Mouse (Mus musculus) forebrain, embryonic 12.5 days (tissue): ENCODE measurements around the gene Naaa. TPM values are rescaled to one million over a fixed set of nuclear protein-coding genes. Genes with fewer than 3 reads are reported as not detected.
A peak's percentile ranks its signal among the peaks of the same experiment; 100 is the strongest.

Experiments used
- ATAC-seq: fragments of 200-750 bp; cut with Nextera tagmentation; 2 replicates; pipeline ENCODE4 v1.8.0; 2017; ENCODE audit warnings: moderate TSS enrichment; ENCODE audit not compliant: low FRiP score
- H3K27ac ChIP-seq: fragments of 300-500 bp; sonication (generic); 2 replicates; pipeline ENCODE4 v1.5.1; 2016; ENCODE audit warnings: mild to moderate bottlenecking
- H3K27me3 ChIP-seq: fragments of 300-500 bp; sonication (generic); 2 replicates; pipeline ENCODE4 v1.6.1; 2016; ENCODE audit warnings: mild to moderate bottlenecking
- H3K36me3 ChIP-seq: fragments of 300-500 bp; sonication (generic); replicated peaks from 2 replicates; pipeline ENCODE4 v1.6.1; 2016; ENCODE audit warnings: mild to moderate bottlenecking
- H3K4me1 ChIP-seq: fragments of 300-500 bp; sonication (generic); 2 replicates; pipeline ENCODE4 v1.6.1; 2016
- H3K4me2 ChIP-seq: fragments of 300-500 bp; sonication (generic); 2 replicates; pipeline ENCODE4 v1.6.1; 2016; ENCODE audit warnings: mild to moderate bottlenecking, moderate library complexity
- H3K4me3 ChIP-seq: fragments of 300-500 bp; sonication (generic); replicated peaks from 2 replicates; pipeline ENCODE4 v1.5.1; 2016; ENCODE audit warnings: mild to moderate bottlenecking
- H3K9ac ChIP-seq: fragments of 300-500 bp; sonication (generic); 2 replicates; pipeline ENCODE4 v1.6.1; 2016; ENCODE audit warnings: mild to moderate bottlenecking
- H3K9me3 ChIP-seq: fragments of 300-500 bp; sonication (generic); 2 replicates; pipeline ENCODE4 v1.6.1; 2016
- WGBS: fragments of 180-500 bp; shearing (Covaris S2); methylation state at CpG from one replicate; pipeline ENCODE4 v1.1.7; 2016; 5-methylcytosine and 5-hydroxymethylcytosine counted together
- polyA plus RNA-seq: library from polyadenylated mRNA; unstranded; fragments of >200 nt; fragmentation: Nextera tagmentation; extraction: Ambion mirVana; gene quantifications from 2 replicates; pipeline ENCODE4 v1.2.1, GENCODE M21; 2016

Gene Naaa
- polyA plus RNA-seq, 1 experiment from 2014 or later: 4.1 TPM

GRCm38 (mm10) chr5:92252797-92253343, 25.1 kb downstream of the Naaa start:
- H3K4me3 ChIP-seq: no peak overlapping the region
- peak; percentile 64 for ATAC-seq
- no peak overlapping the region for H3K9ac ChIP-seq
- H3K4me1 ChIP-seq: peaks cover 10% of the 10 kb centered on the region
- no peaks in the 10 kb centered on the region for H3K27me3 ChIP-seq
- WGBS: 17% methylated on average over 18 of the region's 18 CpGs
- peak overlapping the region; percentile 33 for H3K4me2 ChIP-seq
- no peaks in the 10 kb centered on the region for H3K9me3 ChIP-seq
- H3K27ac ChIP-seq: no peak overlapping the region
- no peaks in the 10 kb centered on the region for H3K36me3 ChIP-seq

- no peaks in the 10 kb centered on the region for H3K27me3 ChIP-seq
- no peak overlapping the region for H3K27ac ChIP-seq
- WGBS: 93% methylated on average over 6 of the region's 6 CpGs
- no peaks in the 10 kb centered on the region for H3K9me3 ChIP-seq
- no peak for ATAC-seq
- H3K36me3 ChIP-seq: no peaks in the 10 kb centered on the region
- H3K4me2 ChIP-seq: no peak overlapping the region
- peaks cover 10% of the 10 kb centered on the region for H3K4me1 ChIP-seq
- H3K4me3 ChIP-seq: no peak overlapping the region
- H3K9ac ChIP-seq: no peak overlapping the region
These were observed 25.9 kb downstream of the Naaa start for GRCm38 (mm10) chr5:92252031-92252430.

GRCm38 (mm10) chr5:92248614-92249013, 29.4 kb downstream of the Naaa start:
- Histone ChIP-seq H3K4me3 (no peak overlapping the region), H3K27ac (no peak overlapping the region), H3K27me3 (no peaks in the 10 kb centered on the region), H3K36me3 (no peaks in the 10 kb centered on the region), H3K4me2 (no peak overlapping the region), H3K9me3 (no peaks in the 10 kb centered on the region), H3K4me1 (no peaks in the 10 kb centered on the region; the same call in 1 of the 2 replicates), H3K9ac (no peak overlapping the region)
- ATAC-seq: no peak
- 89% methylated on average over 11 of the region's 11 CpGs for WGBS

- Histone ChIP-seq H3K27me3 (no peaks in the 10 kb centered on the region), H3K4me1 (no peaks in the 10 kb centered on the region), H3K27ac (no peak overlapping the region), H3K4me3 (no peak overlapping the region), H3K36me3 (no peaks in the 10 kb centered on the region), H3K4me2 (no peak overlapping the region), H3K9ac (no peak overlapping the region), H3K9me3 (no peaks in the 10 kb centered on the region)
- 96% methylated on average over 9 of the region's 9 CpGs for WGBS
- no peak for ATAC-seq
These were observed 32.5 kb downstream of the Naaa start for GRCm38 (mm10) chr5:92245483-92245882.

- no peak overlapping the region for H3K4me3 ChIP-seq
- WGBS: 97% methylated on average over 2 of the region's 2 CpGs
These were observed 33.1 kb downstream of the Naaa start for GRCm38 (mm10) chr5:92244900-92245299.

GRCm38 (mm10) chr5:92240769-92241168, 37.2 kb downstream of the Naaa start:
- Histone ChIP-seq H3K4me2 (no peak overlapping the region), H3K27ac (no peak overlapping the region), H3K9me3 (no peaks in the 10 kb centered on the region), H3K4me3 (no peak overlapping the region), H3K9ac (no peak overlapping the region), H3K4me1 (no peaks in the 10 kb centered on the region), H3K27me3 (peaks cover 3% of the 10 kb centered on the region; the same call in 1 of the 2 replicates), H3K36me3 (no peaks in the 10 kb centered on the region)
- WGBS: 90% methylated on average over 12 of the region's 12 CpGs
- no peak for ATAC-seq

More at GRCm38 (mm10) chr5:92244900-92245299, 33.1 kb downstream of the Naaa start:
- H3K4me1 ChIP-seq: no peaks in the 10 kb centered on the region
- no peaks in the 10 kb centered on the region for H3K27me3 ChIP-seq
- H3K36me3 ChIP-seq: no peaks in the 10 kb centered on the region
- no peak overlapping the region for H3K27ac ChIP-seq
- no peak overlapping the region for H3K4me2 ChIP-seq
- H3K9me3 ChIP-seq: no peaks in the 10 kb centered on the region
- no peak for ATAC-seq
- H3K9ac ChIP-seq: no peak overlapping the region

GRCm38 (mm10) chr5:92239333-92240232, 38.4 kb downstream of the Naaa start:
- no peak overlapping the region for H3K4me3 ChIP-seq
- H3K27me3 ChIP-seq: peaks cover 3% of the 10 kb centered on the region; the same call in 1 of the 2 replicates
- H3K36me3 ChIP-seq: no peaks in the 10 kb centered on the region
- no peaks in the 10 kb centered on the region for H3K9me3 ChIP-seq
- WGBS: 46% methylated on average over 29 of the region's 29 CpGs
- no peak overlapping the region for H3K9ac ChIP-seq
- no peak overlapping the region for H3K27ac ChIP-seq
- H3K4me2 ChIP-seq: peak overlapping the region; percentile 22; the same call in 1 of the 2 replicates
- ATAC-seq: peak; percentile 73
- no peaks in the 10 kb centered on the region for H3K4me1 ChIP-seq

GRCm38 (mm10) chr5:92234939-92235557, 42.9 kb downstream of the Naaa start:
- Histone ChIP-seq H3K4me3 (no peak overlapping the region), H3K27me3 (peaks cover 3% of the 10 kb centered on the region; the same call in 1 of the 2 replicates), H3K36me3 (no peaks in the 10 kb centered on the region), H3K4me2 (no peak overlapping the region), H3K9ac (no peak overlapping the region), H3K4me1 (no peaks in the 10 kb centered on the region), H3K27ac (no peak overlapping the region), H3K9me3 (no peaks in the 10 kb centered on the region)
- 80% methylated on average over 5 of the region's 5 CpGs for WGBS
- ATAC-seq: no peak

GRCm38 (mm10) chr5:92233366-92233765, 44.6 kb downstream of the Naaa start:
- WGBS: 90% methylated on average over 4 of the region's 4 CpGs
- Histone ChIP-seq H3K4me3 (no peak overlapping the region), H3K4me1 (no peaks in the 10 kb centered on the region), H3K36me3 (no peaks in the 10 kb centered on the region), H3K9ac (no peak overlapping the region), H3K9me3 (no peaks in the 10 kb centered on the region), H3K4me2 (no peak overlapping the region), H3K27ac (no peak overlapping the region), H3K27me3 (no peaks in the 10 kb centered on the region)
- ATAC-seq: no peak

GRCm38 (mm10) chr5:92231836-92232235, 46.1 kb downstream of the Naaa start:
- 83% methylated on average over 10 of the region's 10 CpGs for WGBS

GRCm38 (mm10) chr5:92230306-92230705, 47.7 kb downstream of the Naaa start:
- no peak overlapping the region for H3K9ac ChIP-seq
- no peak overlapping the region for H3K27ac ChIP-seq
- no peak overlapping the region for H3K4me3 ChIP-seq
- 87% methylated on average over 11 of the region's 11 CpGs for WGBS
- no peaks in the 10 kb centered on the region for H3K36me3 ChIP-seq
- no peaks in the 10 kb centered on the region for H3K27me3 ChIP-seq
- no peak for ATAC-seq
- H3K4me2 ChIP-seq: no peak overlapping the region
- no peaks in the 10 kb centered on the region for H3K4me1 ChIP-seq
- H3K9me3 ChIP-seq: no peaks in the 10 kb centered on the region

More at GRCm38 (mm10) chr5:92231836-92232235, 46.1 kb downstream of the Naaa start:
- Histone ChIP-seq H3K4me3 (no peak overlapping the region), H3K36me3 (no peaks in the 10 kb centered on the region), H3K27ac (no peak overlapping the region), H3K9me3 (no peaks in the 10 kb centered on the region), H3K27me3 (no peaks in the 10 kb centered on the region), H3K4me1 (no peaks in the 10 kb centered on the region), H3K9ac (no peak overlapping the region), H3K4me2 (no peak overlapping the region)
- ATAC-seq: no peak

GRCm38 (mm10) chr5:92229514-92229913, 48.5 kb downstream of the Naaa start:
- Histone ChIP-seq H3K9ac (no peak overlapping the region), H3K4me3 (no peak overlapping the region), H3K27me3 (no peaks in the 10 kb centered on the region), H3K4me1 (no peaks in the 10 kb centered on the region), H3K27ac (no peak overlapping the region), H3K4me2 (no peak overlapping the region), H3K36me3 (no peaks in the 10 kb centered on the region), H3K9me3 (no peaks in the 10 kb centered on the region)
- no peak for ATAC-seq
- WGBS: 91% methylated on average over 3 of the region's 3 CpGs
